Mouse (Mus musculus): ENCODE measurements around the gene Dand5.

DNA sequence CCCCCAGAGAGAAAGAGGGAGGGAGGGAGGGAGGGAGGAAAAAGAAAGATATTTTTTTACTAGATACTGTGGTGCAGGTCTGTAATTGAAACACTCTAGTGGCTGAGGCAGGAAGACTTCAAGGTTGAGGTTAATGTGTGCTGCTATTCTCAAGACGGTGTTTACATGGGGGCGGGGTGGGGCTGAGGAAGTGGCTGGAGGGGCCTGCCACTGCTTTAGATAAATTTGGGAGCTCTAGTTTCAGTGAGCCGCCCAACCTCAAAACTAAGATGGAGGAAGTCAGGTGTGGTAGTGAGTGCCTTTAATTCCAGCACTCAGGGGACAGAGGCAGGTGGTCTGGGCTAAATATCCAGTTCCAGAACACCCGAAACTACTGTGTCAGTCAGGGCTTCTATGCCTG, 3.0 kb upstream of the Dand5 start:
- TF ChIP-seq POLR2A (IDR thresholded peaks at IDR 0.05; ENCODE audit: insufficient read depth, low read depth, low read length) (no peak), CTCF (IDR thresholded peaks at IDR 0.05) (no peak), EP300 (IDR thresholded peaks at IDR 0.05; ENCODE audit: insufficient read depth, low read depth, low read length) (no peak)

Data from heart, adult 2 months (tissue).